ENCODE assay signal across 16 mouse cellular contexts in genomic region chr10:119167858-119168257, GRCm38 (mm10).
"Had no signal": no experiment of that assay in that cellular context is flagged by ENCODE, and none has a peak within 500 bp of the region (broad histone marks: within the 10 kb centered on the region; RNA-seq: fewer than 3 reads in every experiment).

No protein-coding gene starts in this region.

- H3K4me2 ChIP-seq: lung, embryonic 15.5 days; midbrain, embryonic 11.5 days; midbrain, embryonic 13.5 days; midbrain, embryonic 15.5 days; neural tube, embryonic 12.5 days; stomach, embryonic 15.5 days had no signal

- H3K4me1 ChIP-seq: lung, embryonic 15.5 days; midbrain, embryonic 13.5 days; midbrain, embryonic 15.5 days; neural tube, embryonic 12.5 days; stomach, embryonic 15.5 days had no signal

- H3K27me3 ChIP-seq: lung, embryonic 15.5 days; megakaryocyte, embryonic 14.5 days; midbrain, embryonic 13.5 days; midbrain, embryonic 15.5 days; neural tube, embryonic 12.5 days; stomach, embryonic 15.5 days had no signal

- H3K4me3 ChIP-seq: lung, embryonic 15.5 days; megakaryocyte, embryonic 14.5 days; midbrain, embryonic 13.5 days; midbrain, embryonic 15.5 days; neural tube, embryonic 12.5 days; stomach, embryonic 15.5 days had no signal

- H3K9ac ChIP-seq: liver, postnatal 0 days; lung, embryonic 15.5 days; midbrain, embryonic 13.5 days; midbrain, embryonic 15.5 days; neural tube, embryonic 12.5 days; stomach, embryonic 15.5 days had no signal

- H3K9me3 ChIP-seq: lung, embryonic 15.5 days; midbrain, embryonic 13.5 days; midbrain, embryonic 15.5 days; neural tube, embryonic 12.5 days; stomach, embryonic 15.5 days had no signal

- H3K27ac ChIP-seq: lung, embryonic 15.5 days; macrophage; midbrain, embryonic 13.5 days; midbrain, embryonic 15.5 days; neural tube, embryonic 12.5 days; stomach, embryonic 15.5 days had no signal

- ATAC-seq: liver, postnatal 0 days; lung, postnatal 0 days; midbrain, embryonic 15.5 days had no signal

- DNase-seq: liver, postnatal 0 days; lung, postnatal 14 days; lung, postnatal 36 days; right cerebral cortex, postnatal 14 days; thymus, adult 18-20 months; thymus, postnatal 14 days; thymus, postnatal 4 days had no signal

- H3K36me3 ChIP-seq: lung, embryonic 15.5 days; midbrain, embryonic 13.5 days; midbrain, embryonic 15.5 days; neural tube, embryonic 12.5 days; stomach, embryonic 15.5 days had no signal
